Mouse (Mus musculus) heart, adult 9 months (tissue): ENCODE data around the gene Syt7.
A peak's percentile ranks its signal among the peaks of the same experiment; 100 is the strongest.

ENCODE experiments used
- DNase-seq, 2 experiments: peaks; one replicate each; pipeline ENCODE4 v3.0.0; 2022; ENCODE audit warnings: low spot score in 2 of 2

Gene Syt7

DNA sequence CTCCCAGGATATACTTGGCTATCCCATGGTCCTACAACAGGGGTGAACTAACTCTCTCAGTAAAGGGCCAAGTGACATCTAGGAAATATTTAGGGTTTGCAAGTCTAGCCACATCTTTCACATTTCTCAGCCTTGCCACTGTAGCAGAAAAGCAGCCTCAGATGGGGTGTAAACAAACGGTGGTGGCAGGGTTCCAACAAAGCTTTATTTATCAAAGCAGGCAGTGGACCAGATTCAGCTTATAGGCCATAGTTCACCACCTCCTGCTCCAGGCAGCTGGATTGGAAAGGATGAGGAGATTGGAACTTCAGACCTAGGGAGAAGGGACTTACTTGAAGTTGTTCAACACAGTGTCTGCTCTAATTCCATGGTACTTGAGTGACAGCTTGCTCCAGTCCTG is 35.9 kb downstream of the Syt7 start:
- DNase-seq: no peak

DNA sequence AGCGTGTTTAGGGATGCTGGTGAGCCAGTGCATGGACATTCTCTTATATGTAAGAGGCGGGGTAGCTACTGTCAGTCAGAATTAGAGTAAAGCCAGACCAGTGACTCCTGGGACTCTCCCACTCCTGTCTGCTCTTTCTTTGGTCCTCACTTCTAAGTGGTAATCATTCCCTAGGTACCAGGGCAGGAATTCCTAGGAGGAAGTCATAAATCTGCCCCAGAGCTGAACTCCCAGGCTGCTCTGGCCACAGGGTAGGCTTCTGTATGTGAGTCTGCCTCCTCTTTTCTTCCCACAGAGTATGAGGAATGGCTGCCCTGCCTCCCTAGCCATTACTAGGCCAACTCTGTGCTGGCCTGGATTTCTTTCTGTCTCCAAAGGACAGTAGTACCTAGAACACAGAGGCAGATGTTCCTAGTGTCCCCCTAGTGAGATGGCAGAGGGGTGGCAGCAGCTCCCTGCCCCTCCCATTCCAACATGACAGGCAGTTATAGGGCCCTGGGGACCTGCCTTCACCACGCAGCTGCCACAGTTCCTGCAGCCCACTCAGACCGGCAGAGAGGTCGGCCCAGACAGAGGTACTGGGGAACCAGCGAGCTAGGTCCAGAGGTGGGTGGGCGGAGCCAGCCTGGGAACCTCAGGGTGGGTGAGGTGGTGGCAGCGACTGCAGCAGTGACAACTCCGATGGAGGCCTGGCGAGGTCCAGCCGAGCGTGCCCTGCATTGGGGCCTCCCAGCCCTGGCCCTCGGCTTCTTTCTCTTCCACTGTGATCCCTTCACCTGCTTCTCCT is 36.8 kb downstream of the Syt7 start:
- no peak for DNase-seq

DNA sequence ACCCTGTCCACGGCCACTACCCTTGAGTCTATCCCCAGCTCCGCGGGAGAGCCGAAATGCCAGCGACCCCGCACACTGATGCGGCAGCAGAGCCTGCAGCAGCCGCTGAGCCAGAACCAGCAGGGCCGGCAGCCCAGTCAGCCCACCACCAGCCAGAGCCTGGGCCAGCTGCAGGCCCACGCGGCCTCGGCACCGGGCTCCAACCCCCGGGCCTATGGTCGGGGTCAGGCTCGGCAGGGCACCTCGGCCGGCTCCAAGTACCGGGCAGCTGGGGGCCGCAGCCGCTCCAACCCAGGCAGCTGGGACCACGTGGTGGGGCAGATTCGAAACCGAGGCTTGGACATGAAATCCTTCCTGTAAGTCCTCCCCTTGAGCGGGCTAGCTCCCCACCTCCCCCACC is 37.4 kb downstream of the Syt7 start:
- DNase-seq: no peak

DNA sequence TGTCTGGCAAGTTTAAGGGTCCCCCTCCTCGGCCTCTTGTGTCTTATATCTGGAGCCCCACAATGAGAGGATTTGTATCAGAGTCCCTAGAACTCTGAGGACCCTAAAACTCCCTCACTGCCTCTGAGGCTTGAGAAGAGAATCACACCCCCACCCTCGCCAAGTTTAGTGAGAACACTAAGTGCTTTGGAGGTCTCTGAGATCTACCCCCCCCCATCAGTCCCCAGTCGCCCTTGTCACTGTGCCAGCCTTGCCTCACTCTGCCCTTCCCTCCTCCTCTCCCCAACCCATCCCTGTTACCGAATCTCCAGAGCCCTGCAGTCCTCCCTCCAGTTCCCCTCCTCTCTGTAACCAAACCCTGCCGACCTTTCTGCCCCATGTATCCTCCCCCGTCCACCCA is 37.9 kb downstream of the Syt7 start:
- no peak for DNase-seq

DNA sequence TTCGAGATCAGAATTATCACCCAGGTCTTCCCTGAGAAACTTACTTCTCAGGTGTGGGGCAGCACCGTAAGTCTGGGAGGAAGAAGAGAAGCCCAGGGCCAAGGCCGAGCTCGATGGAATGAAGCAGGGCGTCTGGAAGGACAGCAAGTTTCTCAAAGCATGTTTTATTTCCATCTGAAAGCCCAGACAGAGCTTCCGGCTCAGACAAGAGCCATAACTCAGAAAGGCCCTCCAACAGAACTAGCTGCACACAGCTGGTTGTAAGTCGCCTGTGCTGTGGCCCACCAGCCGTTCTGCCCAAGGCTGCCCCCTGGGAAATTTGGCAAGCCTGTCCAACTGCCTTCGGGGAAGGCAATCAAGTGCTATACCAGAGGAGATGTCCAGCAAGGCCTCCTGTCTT is 38.5 kb downstream of the Syt7 start:
- no peak for DNase-seq

DNA sequence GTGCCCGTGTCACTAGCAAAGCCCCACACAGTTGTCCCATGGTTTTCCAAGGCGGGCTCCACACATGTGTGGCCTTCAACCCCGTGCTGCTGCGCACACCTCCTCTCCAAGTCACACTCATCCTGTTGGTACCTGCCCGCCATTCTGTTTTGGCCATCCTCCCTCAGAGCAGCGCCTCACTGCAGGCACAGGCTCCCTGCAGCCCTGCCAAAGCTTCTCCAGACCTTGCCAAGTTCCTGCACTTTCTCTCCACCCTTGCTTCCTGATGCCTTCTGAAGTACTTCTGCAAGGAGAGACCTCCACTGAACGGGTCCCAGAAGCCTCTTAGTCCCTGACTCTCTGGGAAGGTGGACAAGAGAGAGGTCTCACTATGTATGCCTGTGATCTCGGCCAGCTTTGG is 40.5 kb downstream of the Syt7 start:
- peak in 1 of 2 experiments; percentile 47 for DNase-seq

DNA sequence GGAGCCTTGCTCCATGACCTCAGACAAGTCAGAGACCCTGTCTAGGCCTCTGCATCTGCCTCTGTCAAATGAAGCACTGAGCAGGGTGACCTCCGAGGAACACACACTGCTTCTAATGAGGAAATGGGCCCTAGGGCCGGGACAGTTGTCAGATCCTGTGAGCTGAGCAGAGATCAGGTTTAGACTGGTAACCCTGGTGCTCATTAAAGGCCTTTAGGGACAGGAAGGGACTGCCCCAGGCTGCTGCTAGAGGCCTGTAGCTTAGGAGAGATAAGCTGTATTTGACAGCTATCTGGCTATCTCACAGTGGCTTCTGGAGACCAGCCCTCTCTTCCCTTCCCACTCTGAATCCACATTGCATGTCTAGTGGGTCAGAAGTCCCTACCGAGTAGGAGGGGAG is 42.5 kb downstream of the Syt7 start:
- no peak for DNase-seq

DNA sequence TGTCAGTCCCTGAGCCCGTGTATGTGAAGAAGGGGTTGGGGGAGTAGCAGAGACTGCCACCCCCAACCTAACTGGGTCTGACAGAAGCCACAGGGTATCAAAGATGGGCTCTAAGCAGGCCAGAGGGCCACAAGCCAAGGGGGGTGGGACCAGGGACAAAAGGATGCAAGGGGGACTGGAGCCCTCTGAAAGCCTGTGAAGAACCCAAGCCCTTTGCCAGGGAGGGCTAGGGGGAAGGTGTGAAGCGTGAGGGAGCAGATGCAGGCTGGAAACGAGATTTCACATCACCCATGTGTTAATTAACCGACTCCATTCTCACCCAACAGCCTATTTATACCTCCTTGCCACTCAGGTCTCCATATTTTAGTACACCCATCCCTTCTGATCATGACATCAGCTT is 43.0 kb downstream of the Syt7 start:
- no peak for DNase-seq

DNA sequence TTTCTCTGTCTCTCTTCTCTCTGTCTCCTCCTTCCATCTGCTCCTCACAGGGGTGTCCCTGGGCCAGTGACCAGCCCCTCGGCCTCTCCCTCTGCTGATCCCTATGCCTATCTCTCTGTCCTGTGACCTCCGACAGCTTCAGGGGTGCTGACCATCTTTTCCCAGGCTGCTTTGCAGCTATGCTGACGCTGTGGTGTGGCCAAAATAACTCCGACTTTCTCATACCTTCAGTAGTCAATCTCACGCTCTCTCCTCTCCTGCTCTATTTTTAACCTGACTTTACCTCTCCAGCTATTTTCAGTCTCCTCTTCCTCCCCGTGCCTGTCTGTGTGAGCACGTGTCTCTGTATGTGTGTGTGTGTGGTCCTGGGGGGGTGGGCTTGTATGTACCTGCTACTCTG is 44.3 kb downstream of the Syt7 start:
- peak; percentile 44 to 54 for DNase-seq

DNA sequence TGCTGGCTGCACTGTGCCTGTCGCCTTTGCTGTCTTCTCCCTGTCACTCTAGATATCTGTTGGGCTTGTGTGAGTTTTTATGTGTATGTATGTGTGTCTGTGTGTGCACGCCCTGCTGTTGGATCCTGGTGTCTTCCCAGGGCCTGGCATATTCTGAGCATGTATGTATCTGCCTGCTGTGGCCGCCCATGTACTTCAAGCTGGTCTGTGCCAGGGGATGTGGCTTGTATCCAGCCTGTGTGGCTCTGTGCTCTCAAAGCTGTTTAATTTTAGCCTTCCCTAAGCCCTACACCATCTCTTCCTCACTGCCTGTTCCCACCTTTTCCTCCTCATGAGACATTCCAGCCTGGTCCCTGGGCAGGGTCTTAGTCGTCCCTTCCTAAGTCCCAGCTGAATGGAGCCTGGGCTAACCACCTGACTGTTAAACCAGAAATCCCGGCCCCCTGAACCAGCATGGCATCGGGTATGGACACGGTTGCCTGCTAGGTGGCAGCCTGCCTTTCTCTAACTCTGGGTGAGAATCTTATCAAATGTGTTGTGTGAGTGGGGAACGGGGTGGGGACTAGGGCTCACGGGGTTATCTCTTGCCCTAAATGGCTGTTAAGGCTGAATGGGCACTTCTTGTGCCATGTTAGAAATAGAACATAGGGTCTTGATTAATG is 45.1 kb downstream of the Syt7 start:
- DNase-seq: peak; percentile 37 to 63

DNA sequence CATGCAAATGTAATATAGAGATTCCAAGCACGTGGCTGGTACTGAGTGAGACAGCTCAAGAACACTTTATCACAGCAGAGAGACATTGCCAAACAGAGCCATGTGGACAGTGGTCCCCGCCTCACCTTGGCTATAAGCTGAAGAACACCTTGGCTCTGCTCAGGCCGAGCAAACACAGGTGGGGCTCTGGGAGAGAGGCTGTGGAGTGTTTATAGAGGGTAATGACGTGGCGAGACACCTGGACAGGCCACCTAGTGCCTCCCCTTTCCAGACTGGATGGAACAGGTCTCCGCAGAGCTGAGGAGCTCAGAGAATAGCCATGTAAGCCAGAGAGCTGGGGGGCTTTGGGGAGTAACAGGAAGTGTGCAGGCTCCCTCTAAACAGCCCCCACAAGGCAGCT is 46.0 kb downstream of the Syt7 start:
- no peak for DNase-seq

DNA sequence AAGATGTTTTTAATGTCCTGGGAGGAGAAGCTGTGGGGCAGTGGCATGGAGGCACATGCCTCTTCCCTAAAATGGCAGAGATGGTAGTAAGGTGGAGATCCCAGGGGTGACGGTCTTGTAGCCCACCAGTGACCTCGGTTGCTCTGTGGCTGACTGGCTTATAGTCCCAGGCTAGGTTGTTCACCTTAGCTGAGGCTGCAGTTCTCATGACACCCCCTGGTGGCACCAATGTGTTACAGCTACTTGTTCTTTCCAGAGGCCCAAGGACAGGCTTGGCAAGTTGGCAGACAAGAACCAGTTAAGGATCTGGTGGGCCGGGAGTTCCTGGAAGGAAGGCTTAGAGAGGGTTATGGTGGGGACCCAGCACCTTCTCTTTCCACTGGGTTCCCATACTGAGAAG is 47.0 kb downstream of the Syt7 start:
- peak; percentile 48 to 63 for DNase-seq

DNA sequence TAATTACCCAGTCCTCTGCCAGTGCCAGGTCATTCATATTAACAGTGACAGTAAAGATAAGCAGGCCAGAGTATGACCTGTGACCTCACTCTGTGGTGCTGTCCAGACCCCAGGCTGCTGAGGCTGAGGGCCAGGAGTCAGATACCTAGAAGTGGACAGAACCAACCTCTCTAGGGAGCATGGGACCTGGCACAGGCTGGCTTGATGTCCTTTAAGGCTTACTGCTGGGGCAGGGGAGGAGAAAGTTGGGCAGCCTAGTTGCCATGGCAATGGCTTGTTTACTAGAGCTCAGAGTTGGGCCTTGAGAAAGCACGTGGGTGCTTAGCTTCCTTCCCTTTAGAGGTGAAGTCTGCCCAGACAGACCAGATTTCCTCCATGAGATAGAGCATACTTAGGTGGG is 47.8 kb downstream of the Syt7 start:
- DNase-seq: no peak

DNA sequence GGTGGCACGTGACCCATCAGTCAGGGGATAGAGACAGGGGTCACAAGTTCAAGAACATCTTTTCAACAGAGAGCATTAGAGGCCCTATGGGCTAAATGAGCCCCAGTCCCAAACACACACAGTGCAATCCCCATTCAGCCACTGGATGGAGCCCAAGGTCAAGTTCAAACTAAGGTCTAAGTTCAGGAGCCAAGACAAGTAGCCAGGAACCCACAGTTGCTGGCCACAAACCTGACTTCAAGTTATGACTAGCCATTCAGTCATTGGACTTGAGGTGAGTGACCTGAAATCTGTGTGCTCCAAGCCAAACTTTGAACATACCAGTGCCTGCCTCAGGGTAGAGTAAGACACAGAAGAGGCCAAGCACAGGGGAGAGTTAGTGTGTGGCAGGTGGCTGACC is 48.6 kb downstream of the Syt7 start:
- no peak for DNase-seq

DNA sequence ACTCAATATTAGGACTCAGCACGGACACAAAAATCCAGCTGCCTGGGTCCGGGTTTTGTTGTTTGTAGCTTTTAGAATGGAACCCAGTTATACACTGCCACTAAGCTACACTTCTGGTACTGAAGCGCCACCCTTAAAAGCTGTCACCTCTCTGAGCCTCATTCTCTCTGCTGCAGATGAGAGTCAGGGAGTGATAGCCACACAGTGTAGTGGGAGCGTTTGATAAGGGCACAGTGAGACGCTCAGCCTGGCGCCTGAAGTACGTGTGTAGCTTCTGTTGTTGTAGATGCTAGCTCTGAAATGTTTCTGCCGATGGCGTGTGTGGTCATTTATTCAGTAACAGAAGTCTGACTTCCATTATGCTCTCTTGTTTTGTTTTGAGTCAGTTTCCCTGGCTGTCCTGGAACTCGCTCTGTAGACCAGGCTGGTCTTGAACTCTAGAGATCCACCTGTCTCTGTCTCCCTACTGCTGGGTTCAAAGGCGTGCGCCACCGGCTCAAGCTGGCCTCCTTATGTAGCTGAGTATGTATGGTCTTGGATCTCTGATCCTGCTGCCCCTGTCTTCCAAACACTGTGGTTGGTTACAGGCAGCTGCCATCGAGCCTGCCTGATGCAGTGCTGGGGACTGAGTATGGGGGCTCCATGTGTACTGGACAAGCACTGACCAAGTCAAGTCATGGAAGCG is 55.9 kb downstream of the Syt7 start:
- DNase-seq: no peak

DNA sequence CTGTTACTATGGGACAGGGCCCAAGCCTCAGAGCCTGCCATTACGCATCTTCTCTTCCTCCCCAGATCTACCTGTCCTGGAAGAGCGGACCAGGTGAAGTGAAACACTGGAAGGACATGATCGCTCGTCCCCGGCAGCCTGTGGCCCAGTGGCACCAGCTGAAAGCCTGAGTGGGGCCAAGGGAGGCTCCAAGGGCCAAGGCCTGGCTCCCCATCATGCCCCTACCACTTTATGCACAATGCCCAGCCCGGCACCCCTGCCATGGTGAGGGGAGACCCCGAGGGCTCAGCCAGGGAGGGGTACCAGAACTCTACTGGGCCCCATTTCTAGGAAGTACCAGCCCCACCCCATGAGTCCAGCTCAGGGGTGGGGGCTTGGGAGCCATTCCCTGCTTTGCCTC is 59.4 kb downstream of the Syt7 start:
- no peak for DNase-seq

DNA sequence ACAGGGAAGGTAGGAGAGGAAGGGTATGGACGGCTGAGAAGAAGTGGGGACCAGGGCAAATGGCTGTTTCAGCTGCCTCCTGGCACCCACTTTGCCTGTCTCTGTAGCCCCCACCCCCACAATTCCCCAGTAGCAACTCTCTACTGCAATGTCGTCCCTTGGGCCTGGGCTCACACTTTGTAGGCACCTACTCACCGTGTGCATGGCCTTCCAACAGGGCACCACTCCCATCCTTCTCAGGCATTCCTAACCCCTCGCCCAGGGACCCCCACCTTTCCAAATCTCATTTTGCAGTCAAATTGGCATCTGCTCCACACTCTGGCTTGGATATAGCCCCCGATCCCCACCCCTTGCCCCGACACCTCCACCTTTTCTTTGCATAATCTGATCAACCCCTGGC is 60.3 kb downstream of the Syt7 start:
- DNase-seq: no peak

DNA sequence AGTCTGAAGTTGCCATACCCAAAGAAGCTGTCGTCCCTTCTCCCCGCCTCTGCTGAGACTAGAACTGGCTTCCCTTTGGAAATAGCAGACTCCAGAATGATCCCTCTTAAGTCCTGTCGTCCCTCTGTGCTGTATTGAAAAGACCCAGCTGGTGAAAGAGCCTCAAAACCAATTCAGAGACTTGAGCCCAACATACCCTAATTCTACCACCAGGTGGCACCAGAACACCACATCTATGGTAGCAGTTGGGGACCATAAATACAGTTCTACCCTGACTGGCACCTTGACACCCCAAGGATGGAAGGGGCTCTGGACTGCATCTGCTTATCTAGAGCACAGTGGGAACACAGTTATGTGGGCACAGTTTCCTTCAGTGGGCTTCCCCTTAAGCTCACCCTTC is 60.8 kb downstream of the Syt7 start:
- peak in 1 of 2 experiments; percentile 64 for DNase-seq

DNA sequence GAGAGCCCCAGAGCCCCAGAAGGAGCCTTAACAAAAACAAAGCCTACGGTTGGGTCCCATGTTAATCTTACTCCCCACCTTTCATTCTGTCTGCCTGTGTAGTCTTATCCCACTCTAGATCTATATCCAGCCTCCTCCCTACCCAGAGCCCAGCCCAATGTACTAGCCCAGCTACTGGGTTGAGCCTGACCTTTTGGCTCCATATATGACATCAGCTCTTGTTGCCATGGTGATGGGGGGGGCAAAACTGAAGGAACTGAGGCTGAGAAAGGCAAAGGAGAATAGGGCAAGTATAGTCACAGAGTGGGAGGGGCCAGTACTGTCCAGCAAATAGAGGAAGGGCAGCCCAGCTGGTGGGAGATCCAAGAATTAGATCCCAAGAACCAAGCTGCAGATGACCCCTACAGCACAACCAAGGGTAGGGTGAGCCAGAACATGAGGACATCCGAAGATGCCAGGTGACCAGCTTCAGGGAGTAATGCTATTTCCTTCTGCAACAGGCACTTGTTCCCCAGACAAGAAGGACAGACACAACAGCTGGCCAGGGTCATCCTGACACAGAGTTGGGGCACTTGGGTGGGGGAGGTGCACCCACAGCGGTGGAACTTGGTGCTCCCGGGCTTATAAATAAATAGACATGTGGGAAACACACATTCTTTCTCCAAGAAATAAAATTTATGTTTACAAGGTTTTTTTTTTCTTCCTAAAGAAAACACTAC is 66.0 kb downstream of the Syt7 start:
- DNase-seq: no peak

DNA sequence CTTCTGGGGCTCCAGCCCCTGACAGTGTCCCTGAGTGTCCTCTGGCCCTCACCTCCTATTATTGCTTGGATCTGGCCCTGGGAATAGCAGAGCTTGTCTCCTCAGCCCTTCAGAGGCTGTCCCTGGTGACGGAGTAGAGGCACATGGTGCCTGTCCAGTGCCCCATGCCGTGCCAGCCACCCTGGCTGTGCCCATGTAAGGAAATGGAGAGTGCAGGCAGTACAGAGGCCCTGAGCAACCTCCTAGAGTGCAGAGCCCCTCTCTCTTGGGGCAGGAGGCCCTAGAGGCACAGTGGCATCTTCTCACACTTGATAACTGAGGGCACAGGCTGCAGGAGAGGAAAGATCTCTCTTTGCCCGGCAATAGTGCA is 66.5 kb downstream of the Syt7 start:
- no peak for DNase-seq

DNA sequence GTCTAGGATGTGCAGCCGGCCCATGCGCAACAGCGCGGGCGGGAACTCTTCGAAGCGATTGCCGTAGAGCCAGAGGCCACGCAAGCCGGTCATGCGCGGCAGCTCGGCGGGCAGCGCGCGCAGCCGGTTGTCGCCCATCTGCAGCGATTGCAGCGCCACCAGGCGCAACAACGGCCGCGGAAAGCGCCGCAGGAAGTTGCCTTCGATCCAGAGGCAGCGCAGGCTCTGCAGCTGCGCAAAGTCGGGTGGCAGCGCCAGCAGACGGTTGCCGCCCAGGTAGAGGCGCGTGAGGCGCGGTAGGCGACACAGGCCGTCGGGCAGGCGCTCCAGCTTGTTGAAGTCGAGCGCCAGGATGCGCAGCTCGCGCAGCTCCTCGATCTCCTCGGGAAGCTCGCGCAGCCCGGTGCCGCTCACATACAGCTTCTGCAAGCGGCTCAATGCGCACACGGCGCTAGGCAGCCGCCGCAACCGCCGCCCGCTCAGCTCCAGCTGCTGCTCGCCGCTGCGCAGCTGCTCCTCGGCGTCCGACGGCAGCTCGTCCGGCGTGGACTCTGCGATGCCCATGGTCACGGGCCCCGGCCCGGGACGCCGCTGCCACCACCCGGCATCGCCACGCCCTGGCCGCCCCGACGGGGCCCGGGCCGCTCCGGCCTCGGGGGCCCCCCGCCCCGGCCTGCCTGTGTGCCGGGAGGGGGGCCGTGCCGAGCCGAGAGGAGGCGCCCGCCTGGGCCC is 68.0 kb downstream of the Syt7 start, which contains the start of gene Lrrc10b:
Lrrc10b (minus strand) TSS at position 722 of the 732 bp plus-strand sequence.
- no peak for DNase-seq

DNA sequence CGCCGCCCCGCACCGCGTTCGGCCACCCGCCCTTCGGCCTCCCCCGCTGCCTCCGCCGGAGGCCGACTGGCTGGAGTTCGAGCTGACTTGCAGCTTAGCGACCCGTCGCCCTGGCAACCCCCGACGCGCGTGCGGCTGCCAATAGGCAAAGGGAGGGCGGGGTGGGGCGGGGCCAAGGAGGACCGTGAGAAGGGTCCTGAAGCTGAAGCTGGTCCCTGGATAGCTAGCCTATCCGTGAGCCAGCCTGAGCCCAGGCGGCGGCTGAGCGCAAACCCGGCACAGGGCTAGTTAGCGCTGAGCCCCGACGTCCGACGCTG is 68.6 kb downstream of the Syt7 start:
- DNase-seq: no peak
